Mouse (Mus musculus): Measurements from ENCODE around the gene Zfp217. TPM values are rescaled to one million over a fixed set of nuclear protein-coding genes. Genes with fewer than 3 reads are reported as not detected.
"Not testable (repeated sequence)": the region's sequence is repeated elsewhere in the genome, so short reads cannot be mapped to it uniquely, and the experiment has no call there.

The Zfp217 gene
- polyA plus RNA-seq, 1 experiment: 1.7 TPM

GRCm38 (mm10) chr2:170183851-170184174 lies 35.9 kb upstream of the Zfp217 start:
- Histone ChIP-seq H3K4me3 (ENCODE audit: insufficient read depth, low read length) (no peak overlapping the region; the same call in 1 of the 2 replicates), H3K4me1 (ENCODE audit: control insufficient read depth, insufficient read depth, low read length) (peaks cover 1% of the 10 kb centered on the region; the same call in 1 of the 2 replicates), H3K27ac (ENCODE audit: insufficient read depth, low read length) (no peak overlapping the region)
- TF ChIP-seq POLR2A (IDR thresholded peaks at IDR 0.05; ENCODE audit: extremely low read depth, insufficient read depth, low read length) (no peak), CTCF (IDR thresholded peaks at IDR 0.05; ENCODE audit: extremely low read depth, insufficient read depth, low read length) (no peak)

GRCm38 (mm10) chr2:170181862-170182261 lies 34.0 kb upstream of the Zfp217 start:
- Histone ChIP-seq H3K4me1 (ENCODE audit: control insufficient read depth, insufficient read depth, low read length) (peaks cover 1% of the 10 kb centered on the region; the same call in 1 of the 2 replicates), H3K27ac (ENCODE audit: insufficient read depth, low read length) (no peak overlapping the region), H3K4me3 (ENCODE audit: insufficient read depth, low read length) (no peak overlapping the region)
- TF ChIP-seq CTCF (IDR thresholded peaks at IDR 0.05; ENCODE audit: extremely low read depth, insufficient read depth, low read length) (no peak), POLR2A (IDR thresholded peaks at IDR 0.05; ENCODE audit: extremely low read depth, insufficient read depth, low read length) (no peak)

GRCm38 (mm10) chr2:170180769-170181168 lies 32.9 kb upstream of the Zfp217 start:
- H3K27ac ChIP-seq (ENCODE audit: insufficient read depth, low read length); H3K4me1 ChIP-seq (ENCODE audit: control insufficient read depth, insufficient read depth, low read length); H3K4me3 ChIP-seq (ENCODE audit: insufficient read depth, low read length): not testable (repeated sequence)

GRCm38 (mm10) chr2:170179317-170179716 lies 31.4 kb upstream of the Zfp217 start:
- Histone ChIP-seq H3K4me3 (ENCODE audit: insufficient read depth, low read length) (no peak overlapping the region), H3K27ac (ENCODE audit: insufficient read depth, low read length) (no peak overlapping the region), H3K4me1 (ENCODE audit: control insufficient read depth, insufficient read depth, low read length) (no peaks in the 10 kb centered on the region)
- TF ChIP-seq POLR2A (IDR thresholded peaks at IDR 0.05; ENCODE audit: extremely low read depth, insufficient read depth, low read length): no peak
- TF ChIP-seq CTCF (IDR thresholded peaks at IDR 0.05; ENCODE audit: extremely low read depth, insufficient read depth, low read length): no peak

- no peak overlapping the region for H3K27ac ChIP-seq (ENCODE audit: insufficient read depth, low read length)
- H3K4me3 ChIP-seq (ENCODE audit: insufficient read depth, low read length): no peak overlapping the region
- TF ChIP-seq POLR2A (IDR thresholded peaks at IDR 0.05; ENCODE audit: extremely low read depth, insufficient read depth, low read length) (no peak), CTCF (IDR thresholded peaks at IDR 0.05; ENCODE audit: extremely low read depth, insufficient read depth, low read length) (no peak)
- no peaks in the 10 kb centered on the region for H3K4me1 ChIP-seq (ENCODE audit: control insufficient read depth, insufficient read depth, low read length)
These were observed 29.4 kb upstream of the Zfp217 start for GRCm38 (mm10) chr2:170177323-170177722.

GRCm38 (mm10) chr2:170176284-170176926 lies 28.5 kb upstream of the Zfp217 start:
- no peak for TF ChIP-seq POLR2A (IDR thresholded peaks at IDR 0.05; ENCODE audit: extremely low read depth, insufficient read depth, low read length)
- TF ChIP-seq CTCF (IDR thresholded peaks at IDR 0.05; ENCODE audit: extremely low read depth, insufficient read depth, low read length): no peak
- H3K4me1 ChIP-seq (ENCODE audit: control insufficient read depth, insufficient read depth, low read length): no peaks in the 10 kb centered on the region
- no peak overlapping the region for H3K27ac ChIP-seq (ENCODE audit: insufficient read depth, low read length)
- H3K4me3 ChIP-seq (ENCODE audit: insufficient read depth, low read length): no peak overlapping the region

- H3K4me3 ChIP-seq (ENCODE audit: insufficient read depth, low read length): no peak overlapping the region
- no peaks in the 10 kb centered on the region for H3K4me1 ChIP-seq (ENCODE audit: control insufficient read depth, insufficient read depth, low read length)
- H3K27ac ChIP-seq (ENCODE audit: insufficient read depth, low read length): no peak overlapping the region
- TF ChIP-seq CTCF (IDR thresholded peaks at IDR 0.05; ENCODE audit: extremely low read depth, insufficient read depth, low read length): no peak
- no peak for TF ChIP-seq POLR2A (IDR thresholded peaks at IDR 0.05; ENCODE audit: extremely low read depth, insufficient read depth, low read length)
These were observed 27.8 kb upstream of the Zfp217 start for GRCm38 (mm10) chr2:170175661-170176150.

GRCm38 (mm10) chr2:170175190-170175589 lies 27.3 kb upstream of the Zfp217 start:
- Histone ChIP-seq H3K4me1 (ENCODE audit: control insufficient read depth, insufficient read depth, low read length) (no peaks in the 10 kb centered on the region), H3K27ac (ENCODE audit: insufficient read depth, low read length) (no peak overlapping the region), H3K4me3 (ENCODE audit: insufficient read depth, low read length) (no peak overlapping the region)
- TF ChIP-seq CTCF (IDR thresholded peaks at IDR 0.05; ENCODE audit: extremely low read depth, insufficient read depth, low read length): no peak
- no peak for TF ChIP-seq POLR2A (IDR thresholded peaks at IDR 0.05; ENCODE audit: extremely low read depth, insufficient read depth, low read length)

- no peaks in the 10 kb centered on the region for H3K4me1 ChIP-seq (ENCODE audit: control insufficient read depth, insufficient read depth, low read length)
- TF ChIP-seq CTCF (IDR thresholded peaks at IDR 0.05; ENCODE audit: extremely low read depth, insufficient read depth, low read length): no peak
- TF ChIP-seq POLR2A (IDR thresholded peaks at IDR 0.05; ENCODE audit: extremely low read depth, insufficient read depth, low read length): no peak
- H3K27ac ChIP-seq (ENCODE audit: insufficient read depth, low read length): no peak overlapping the region
- H3K4me3 ChIP-seq (ENCODE audit: insufficient read depth, low read length): no peak overlapping the region
These were observed 21.2 kb upstream of the Zfp217 start for GRCm38 (mm10) chr2:170169062-170169461.

GRCm38 (mm10) chr2:170165649-170166048 lies 17.7 kb upstream of the Zfp217 start:
- Histone ChIP-seq H3K4me3 (ENCODE audit: insufficient read depth, low read length) (no peak overlapping the region), H3K4me1 (ENCODE audit: control insufficient read depth, insufficient read depth, low read length) (no peaks in the 10 kb centered on the region), H3K27ac (ENCODE audit: insufficient read depth, low read length) (no peak overlapping the region)
- TF ChIP-seq CTCF (IDR thresholded peaks at IDR 0.05; ENCODE audit: extremely low read depth, insufficient read depth, low read length) (no peak), POLR2A (IDR thresholded peaks at IDR 0.05; ENCODE audit: extremely low read depth, insufficient read depth, low read length) (no peak)

Measured in cortical plate, adult 2 months (tissue).